Mouse (Mus musculus) lung, postnatal 36 days (tissue): Measurements from ENCODE around the gene Igfals.

Experiments
- DNase-seq: peaks from one replicate; pipeline ENCODE4 v3.0.0; 2022; ENCODE audit warnings: mixed read lengths

The Igfals gene

GRCm38 (mm10) chr17:24873695-24874404 lies 8.1 kb downstream of the Igfals start:
- DNase-seq = no peak

- DNase-seq = no peak
Measured at GRCm38 (mm10) chr17:24874405-24874745, 8.6 kb downstream of the Igfals start.

- no peak for DNase-seq
Measured at GRCm38 (mm10) chr17:24874989-24875388, 9.2 kb downstream of the Igfals start.

- DNase-seq = no peak
Measured at GRCm38 (mm10) chr17:24877336-24878116, 11.7 kb downstream of the Igfals start.

- peak; percentile 71 for DNase-seq
Measured at GRCm38 (mm10) chr17:24878117-24878397, 12.3 kb downstream of the Igfals start.

GRCm38 (mm10) chr17:24878531-24878930 lies 12.7 kb downstream of the Igfals start:
- DNase-seq = no peak

- DNase-seq = peak; percentile 32
Measured at GRCm38 (mm10) chr17:24881738-24882440, 16.1 kb downstream of the Igfals start.

- DNase-seq = no peak
Measured at GRCm38 (mm10) chr17:24884391-24884790, 18.6 kb downstream of the Igfals start.

- no peak for DNase-seq
Measured at GRCm38 (mm10) chr17:24885356-24886133, 19.7 kb downstream of the Igfals start.

- peak; percentile 100 for DNase-seq
Measured at GRCm38 (mm10) chr17:24886134-24886931, 20.5 kb downstream of the Igfals start, which contains the start of the genes Nubp2 and Spsb3. Gene Nubp2, minus strand, starts transcription at chr17:24886349. Gene Spsb3, plus strand, starts transcription at chr17:24886643.

- DNase-seq = no peak
Measured at GRCm38 (mm10) chr17:24886932-24887271, 21.1 kb downstream of the Igfals start.

GRCm38 (mm10) chr17:24887291-24888080 lies 21.7 kb downstream of the Igfals start:
- no peak for DNase-seq

- DNase-seq = no peak
Measured at GRCm38 (mm10) chr17:24888862-24889261, 23.1 kb downstream of the Igfals start.

- no peak for DNase-seq
Measured at GRCm38 (mm10) chr17:24890151-24891092, 24.6 kb downstream of the Igfals start.

GRCm38 (mm10) chr17:24891321-24891720 lies 25.5 kb downstream of the Igfals start:
- no peak for DNase-seq

- no peak for DNase-seq
Measured at GRCm38 (mm10) chr17:24892785-24893184, 27.0 kb downstream of the Igfals start.

- DNase-seq = no peak
Measured at GRCm38 (mm10) chr17:24893276-24893675, 27.5 kb downstream of the Igfals start.

GRCm38 (mm10) chr17:24894061-24894994 lies 28.5 kb downstream of the Igfals start:
- no peak for DNase-seq

- DNase-seq = peak; percentile 88
Measured at GRCm38 (mm10) chr17:24894995-24895547, 29.3 kb downstream of the Igfals start, which contains the start of the genes Eme2 and Mrps34. Gene Eme2, minus strand, starts transcription at chr17:24895087. Gene Mrps34, plus strand, starts transcription at chr17:24895116.
